Mouse (Mus musculus): ENCODE results near the gene Bcl2l13. TPM values are rescaled to one million over a fixed set of nuclear protein-coding genes. Genes with fewer than 3 reads are reported as not detected.

Gene Bcl2l13
- polyA plus RNA-seq, 1 experiment from 2014 or later: 32.5 TPM

DNA sequence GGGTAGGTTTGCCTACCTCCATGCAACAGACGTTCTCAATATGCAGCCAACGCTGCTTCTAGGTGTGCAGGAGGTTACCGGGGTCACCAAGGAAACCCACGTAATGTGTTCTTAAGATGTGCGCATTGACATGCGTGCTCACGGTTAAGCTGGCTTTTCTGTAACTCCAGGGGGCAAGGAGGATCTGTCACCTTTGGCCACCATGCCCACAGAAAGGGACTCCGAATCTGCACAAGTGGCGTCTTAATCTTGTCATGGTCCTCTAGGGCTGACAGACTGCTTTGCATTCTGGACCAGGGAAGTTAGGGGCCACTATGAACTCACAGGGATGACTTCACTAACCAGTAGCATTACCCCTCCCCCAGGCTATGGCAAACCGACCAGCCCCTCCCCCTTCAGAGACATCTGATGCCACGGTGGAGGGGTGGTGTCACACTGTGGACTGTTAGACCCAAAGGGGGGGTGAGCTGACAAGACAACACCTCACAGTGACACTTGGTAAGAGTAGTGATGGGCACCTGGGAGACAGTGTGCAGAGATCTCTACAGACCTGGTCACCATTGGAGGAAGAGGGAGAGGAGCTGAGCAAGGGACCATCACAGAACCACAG is 102.1 kb downstream of the Bcl2l13 start:
- Histone ChIP-seq H3K9me3 (replicated peaks) (no peaks in the 10 kb centered on the region), H3K9ac (no peak overlapping the region), H3K27me3 (no peaks in the 10 kb centered on the region), H3K36me3 (ENCODE audit: poor library complexity, severe bottlenecking) (peaks cover 22% of the 10 kb centered on the region), H3K4me1 (no peaks in the 10 kb centered on the region), H3K4me2 (no peak overlapping the region), H3K4me3 (no peak overlapping the region), H3K27ac (no peak overlapping the region)
- ATAC-seq: no peak
- WGBS: 84% methylated on average over 11 of the region's 11 CpGs

DNA sequence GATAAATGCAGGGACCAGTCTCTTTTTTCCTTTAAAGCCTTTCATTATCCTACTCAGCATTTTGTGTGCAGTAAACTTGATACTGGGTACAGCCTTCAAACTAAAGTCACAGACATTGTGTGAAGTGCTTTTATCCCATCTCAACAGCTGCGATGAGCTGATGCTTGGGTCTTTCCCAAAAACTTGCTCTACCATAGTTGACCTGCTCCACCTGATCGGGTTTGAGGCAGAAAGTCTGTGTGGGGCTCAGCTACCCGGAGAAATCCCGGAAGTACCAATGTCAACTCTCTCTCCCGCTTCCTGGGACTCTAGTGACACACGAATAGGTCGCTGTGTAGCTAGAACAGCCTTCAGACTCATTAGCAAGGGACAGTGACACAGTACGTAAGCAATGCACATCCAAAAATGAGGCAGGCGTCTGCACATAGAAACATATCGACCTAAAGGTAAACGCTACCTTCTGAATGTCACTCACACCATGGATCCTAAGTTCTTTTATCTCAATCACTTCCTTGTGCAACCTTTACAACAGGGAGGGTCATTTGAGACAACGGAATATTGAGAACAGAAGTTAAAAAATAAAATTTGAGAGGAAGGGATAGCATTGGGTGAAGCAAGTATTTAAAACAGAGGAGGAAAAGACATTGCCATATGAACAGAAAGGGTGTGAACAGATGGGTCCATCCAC is 102.9 kb downstream of the Bcl2l13 start:
- ATAC-seq: no peak
- Histone ChIP-seq H3K36me3 (ENCODE audit: poor library complexity, severe bottlenecking) (peaks cover 16% of the 10 kb centered on the region), H3K4me1 (no peaks in the 10 kb centered on the region), H3K9ac (no peak overlapping the region), H3K27ac (no peak overlapping the region), H3K27me3 (no peaks in the 10 kb centered on the region), H3K4me3 (no peak overlapping the region), H3K4me2 (no peak overlapping the region), H3K9me3 (replicated peaks) (no peaks in the 10 kb centered on the region)
- WGBS: 91% methylated on average over 12 of the region's 12 CpGs

- Histone ChIP-seq H3K9me3 (replicated peaks) (no peaks in the 10 kb centered on the region), H3K4me3 (no peak overlapping the region), H3K27ac (no peak overlapping the region), H3K27me3 (no peaks in the 10 kb centered on the region), H3K4me2 (no peak overlapping the region), H3K36me3 (ENCODE audit: poor library complexity, severe bottlenecking) (peaks cover 7% of the 10 kb centered on the region; the same call in 1 of the 2 replicates), H3K4me1 (no peaks in the 10 kb centered on the region), H3K9ac (no peak overlapping the region)
- ATAC-seq: no peak
- WGBS: 86% methylated on average over 3 of the region's 3 CpGs
Observed at GRCm38 (mm10) chr6:120939783-120940182, 103.8 kb downstream of the Bcl2l13 start.

- Histone ChIP-seq H3K27ac (no peak overlapping the region), H3K4me1 (no peaks in the 10 kb centered on the region), H3K27me3 (no peaks in the 10 kb centered on the region), H3K36me3 (ENCODE audit: poor library complexity, severe bottlenecking) (peaks cover 11% of the 10 kb centered on the region), H3K4me3 (no peak overlapping the region), H3K9me3 (replicated peaks) (no peaks in the 10 kb centered on the region), H3K4me2 (no peak overlapping the region), H3K9ac (no peak overlapping the region)
- WGBS: 87% methylated on average over 7 of the region's 7 CpGs
- no peak for ATAC-seq
Observed at GRCm38 (mm10) chr6:120940446-120941083, 104.6 kb downstream of the Bcl2l13 start.

DNA sequence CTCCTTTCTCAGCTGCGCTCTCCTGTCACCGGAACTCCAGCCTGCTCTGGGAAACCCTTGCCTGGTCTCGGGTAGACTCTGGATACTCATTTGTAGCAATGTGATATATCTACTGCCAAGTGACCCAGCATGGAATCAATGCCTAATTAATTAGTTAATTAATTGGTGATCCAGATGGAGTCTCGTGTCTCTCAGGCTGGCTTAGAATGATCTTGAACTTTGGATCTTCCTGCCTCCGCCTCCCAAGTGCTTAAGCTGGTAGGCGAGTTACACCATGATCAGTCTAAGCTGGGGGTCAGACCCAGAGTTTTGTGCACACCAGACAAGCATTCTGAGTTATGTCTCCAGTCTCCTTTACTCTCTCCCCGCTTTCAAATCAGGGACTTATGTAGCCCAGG is 105.1 kb downstream of the Bcl2l13 start:
- ATAC-seq: no peak
- Histone ChIP-seq H3K9ac (no peak overlapping the region), H3K4me2 (no peak overlapping the region), H3K27me3 (no peaks in the 10 kb centered on the region), H3K27ac (no peak overlapping the region), H3K4me1 (no peaks in the 10 kb centered on the region), H3K9me3 (replicated peaks) (no peaks in the 10 kb centered on the region), H3K36me3 (ENCODE audit: poor library complexity, severe bottlenecking) (peaks cover 16% of the 10 kb centered on the region), H3K4me3 (no peak overlapping the region)
- WGBS: 73% methylated on average over 7 of the region's 7 CpGs

DNA sequence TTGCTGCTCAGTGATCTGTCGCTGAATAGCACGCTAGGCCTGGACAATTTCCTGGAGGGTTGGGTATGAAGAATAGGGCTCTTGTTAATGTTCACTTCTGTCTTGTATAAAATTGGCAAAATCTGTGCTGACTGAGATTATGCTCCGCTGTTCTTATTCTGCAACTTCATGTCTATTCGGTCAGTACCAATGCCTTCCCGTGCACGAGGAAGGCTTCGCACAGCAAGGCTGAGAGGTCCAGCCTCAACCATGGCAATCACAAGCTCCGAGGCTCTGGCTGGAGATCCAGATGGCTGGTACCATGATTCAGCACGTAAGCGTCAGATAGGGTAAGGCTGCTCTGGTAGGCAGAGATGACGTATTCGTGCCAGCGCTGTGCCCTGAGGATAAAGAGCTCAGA is 105.6 kb downstream of the Bcl2l13 start:
- 94% methylated on average over 13 of the region's 13 CpGs for WGBS
- Histone ChIP-seq H3K4me2 (no peak overlapping the region), H3K36me3 (ENCODE audit: poor library complexity, severe bottlenecking) (peaks cover 20% of the 10 kb centered on the region), H3K27me3 (no peaks in the 10 kb centered on the region), H3K9ac (no peak overlapping the region), H3K27ac (no peak overlapping the region), H3K4me1 (no peaks in the 10 kb centered on the region), H3K4me3 (no peak overlapping the region), H3K9me3 (replicated peaks) (no peaks in the 10 kb centered on the region)
- no peak for ATAC-seq

Small RNA genes lying within 50 kb of the gene (microRNA-seq; reads per million reads assigned to microRNA genes)
- not detected for gene Gm25193

Other genes starting within 250 kb of the Bcl2l13 start
- gene Cecr2, start 169.8 kb upstream of the Bcl2l13 start, polyA plus RNA-seq (2015; fragmentation: Nextera tagmentation; extraction: Ambion mirVana): 7.1 and 7.3 TPM in 2 replicates
- 0.83 and 0.86 TPM in 2 replicates for gene Slc25a18, start 62.6 kb upstream of the Bcl2l13 start, polyA plus RNA-seq (2015; fragmentation: Nextera tagmentation; extraction: Ambion mirVana)
- 189 and 196 TPM in 2 replicates for gene Atp6v1e1, start 13.4 kb upstream of the Bcl2l13 start, polyA plus RNA-seq (2015; fragmentation: Nextera tagmentation; extraction: Ambion mirVana)
- 16.9 and 21.2 TPM in 2 replicates for gene Bid, start 80.6 kb downstream of the Bcl2l13 start, polyA plus RNA-seq (2015; fragmentation: Nextera tagmentation; extraction: Ambion mirVana)

Data from forebrain, embryonic 13.5 days (tissue).